Mouse (Mus musculus) small intestine, adult 2 months (tissue): ENCODE measurements around the gene Pkp4.

Source experiments
- CTCF ChIP-seq: fragments of 200-500 bp; IDR thresholded peaks from 2 replicates; pipeline ENCODE4 v1.5.1; 2012; ENCODE audit warnings: low read depth, mild to moderate bottlenecking, control low read depth, inconsistent platforms, low read length, moderate library complexity, mixed read lengths; ENCODE audit not compliant: insufficient replicate concordance, insufficient read length; ENCODE audit errors: extremely low read depth
- POLR2A ChIP-seq: fragments of 200-500 bp; IDR thresholded peaks from 2 replicates; pipeline ENCODE4 v1.6.1; 2012; ENCODE audit warnings: low read depth, mild to moderate bottlenecking, control low read depth, inconsistent platforms, low read length, moderate library complexity

DNA sequence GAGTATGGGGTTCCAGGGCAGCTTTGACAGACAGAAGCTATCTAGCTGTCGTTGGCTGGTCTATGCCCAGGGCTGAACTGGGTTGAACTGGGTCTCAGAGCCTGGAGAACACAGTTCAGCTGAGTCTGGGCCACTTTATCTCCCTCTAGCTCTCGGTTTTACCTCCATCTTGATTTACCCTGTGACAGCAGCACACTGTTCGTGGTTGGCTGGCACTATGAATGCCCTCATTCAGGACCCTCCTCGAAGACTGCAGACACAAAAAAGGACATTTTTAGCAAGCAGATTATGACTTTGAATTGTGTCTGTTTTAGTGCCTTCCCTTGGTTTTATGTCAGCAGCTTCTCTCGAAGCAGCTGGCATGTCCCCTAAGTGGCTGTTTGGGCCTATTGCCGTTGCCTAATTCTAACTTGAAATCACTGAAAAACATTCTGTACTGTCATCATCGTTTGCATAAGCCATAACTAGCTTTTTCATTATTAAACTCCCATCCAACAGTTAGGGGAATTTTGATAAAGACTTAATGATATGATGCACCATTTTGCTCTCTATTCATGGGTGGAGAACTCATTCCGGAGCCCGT is 199.2 kb downstream of the Pkp4 start:
- no peak for TF ChIP-seq CTCF
- TF ChIP-seq POLR2A: no peak
